Mouse (Mus musculus) brain, embryonic 14.5 days (tissue): ENCODE measurements at regions not wholly inside any gene's neighbourhood (a gene's known extent, or its start where the extent isn't known, plus 50 kb on each side); places are given as distances from the start of the nearest gene placed in this dataset.

Experiments used
- CTCF ChIP-seq: fragments of 200-500 bp; IDR thresholded peaks from 2 replicates; pipeline ENCODE4 v1.5.1; 2012; ENCODE audit warnings: inconsistent platforms, mild to moderate bottlenecking, moderate library complexity, borderline replicate concordance; ENCODE audit not compliant: insufficient read depth, insufficient read length; ENCODE audit errors: extremely low read depth
- POLR2A ChIP-seq: fragments of 200-500 bp; IDR thresholded peaks from 2 replicates; pipeline ENCODE4 v1.6.1; 2012; ENCODE audit warnings: mild to moderate bottlenecking, inconsistent platforms, borderline replicate concordance; ENCODE audit not compliant: poor library complexity, insufficient read depth, insufficient read length, severe bottlenecking; ENCODE audit errors: extremely low read depth

DNA sequence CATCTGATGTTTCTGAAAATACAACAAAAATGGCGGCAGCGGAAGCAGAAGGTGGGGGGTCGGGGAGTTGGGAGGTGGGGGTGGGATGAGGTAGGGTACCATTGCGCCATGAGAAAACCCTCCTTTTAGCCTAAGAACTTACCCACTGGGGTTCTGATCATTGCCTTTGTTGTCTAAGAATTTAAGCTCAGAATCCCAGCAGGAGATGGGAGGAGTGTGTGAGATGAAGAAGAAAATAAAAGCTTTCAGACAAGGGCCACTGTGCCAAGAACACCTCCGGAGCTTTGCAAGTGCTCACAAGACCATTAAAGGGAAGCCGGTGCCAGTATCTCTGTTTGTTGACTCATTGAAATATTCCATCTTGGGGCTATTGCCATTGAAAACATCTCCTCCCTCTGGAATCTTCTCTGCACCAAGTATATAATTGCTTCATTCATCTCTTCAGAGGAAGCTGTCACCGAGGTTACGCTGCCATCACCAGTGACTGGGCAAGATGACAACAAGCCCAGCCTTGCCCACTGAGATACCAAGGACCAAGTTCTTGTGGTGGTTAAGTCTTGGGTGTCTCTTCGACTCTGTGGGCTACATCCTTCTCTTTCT lies 614.0 kb upstream of the Adam5 start:
- TF ChIP-seq POLR2A, result no peak
- no peak for TF ChIP-seq CTCF
